Mouse (Mus musculus) cerebellum, postnatal 14 days (tissue): ENCODE data around the gene Nat8f2.

ENCODE experiments used
- DNase-seq, 2 experiments: peaks; one replicate each; pipeline ENCODE4 v3.0.0; 2021; ENCODE audit warnings: mixed read lengths in 2 of 2

Nat8f2 gene

GRCm38 (mm10) chr6:85818338-85818737 is 50.6 kb downstream of the Nat8f2 start:
- no peak for DNase-seq
